Mouse (Mus musculus) kidney, embryonic 14.5 days (tissue): ENCODE data around the gene Olfr1028. TPM values are rescaled to one million over a fixed set of nuclear protein-coding genes. Genes with fewer than 3 reads are reported as not detected.

Source experiments
- ATAC-seq: fragments of 200-750 bp; cut with Nextera tagmentation; 2 replicates; pipeline ENCODE4 v1.8.0; 2017; ENCODE audit warnings: moderate number of reproducible peaks, mild to moderate bottlenecking, moderate TSS enrichment, moderate library complexity; ENCODE audit not compliant: low FRiP score, low TSS enrichment
- H3K27ac ChIP-seq: fragments of 300-500 bp; sonication (generic); 2 replicates; pipeline ENCODE4 v1.5.1; 2014; ENCODE audit warnings: low read depth, mild to moderate bottlenecking, low read length, moderate library complexity, mixed read lengths
- H3K27me3 ChIP-seq: fragments of 300-500 bp; sonication (generic); 2 replicates; pipeline ENCODE4 v1.6.1; 2014; ENCODE audit warnings: mild to moderate bottlenecking, low read length; ENCODE audit not compliant: control insufficient read depth, insufficient read depth
- H3K36me3 ChIP-seq: fragments of 300-500 bp; sonication (generic); 2 replicates; pipeline ENCODE4 v1.6.1; 2014; ENCODE audit warnings: low read length, mixed read lengths; ENCODE audit not compliant: control insufficient read depth, insufficient read depth
- H3K4me1 ChIP-seq: fragments of 300-500 bp; sonication (generic); 2 replicates; pipeline ENCODE4 v1.6.1; 2014; ENCODE audit warnings: low read length, mixed read lengths; ENCODE audit not compliant: control insufficient read depth, insufficient read depth
- H3K4me2 ChIP-seq: fragments of 300-500 bp; sonication (generic); replicated peaks from 2 replicates; pipeline ENCODE4 v1.6.1; 2014; ENCODE audit warnings: low read depth, mild to moderate bottlenecking, low read length
- H3K4me3 ChIP-seq: fragments of 300-500 bp; sonication (generic); 2 replicates; pipeline ENCODE4 v1.5.1; 2014; ENCODE audit warnings: mild to moderate bottlenecking, low read length
- H3K9ac ChIP-seq: fragments of 300-500 bp; sonication (generic); 2 replicates; pipeline ENCODE4 v1.6.1; 2014; ENCODE audit warnings: low read depth, mild to moderate bottlenecking, low read length, moderate library complexity
- H3K9me3 ChIP-seq: fragments of 300-500 bp; sonication (generic); 2 replicates; pipeline ENCODE4 v1.6.1; 2016; ENCODE audit warnings: low read length; ENCODE audit not compliant: control insufficient read depth
- WGBS: fragments of 180-500 bp; shearing (Covaris S2); extraction: QIAGEN DNeasy Blood & Tissue Kit; methylation state at CpG from one replicate; pipeline ENCODE4 v1.1.7; 2014; 5-methylcytosine and 5-hydroxymethylcytosine counted together
- polyA plus RNA-seq: library from polyadenylated mRNA; unstranded; fragments of >200 nt; fragmentation: Nextera tagmentation; extraction: Ambion mirVana; gene quantifications from 2 replicates; pipeline ENCODE4 v1.2.1, GENCODE M21; 2014

Gene Olfr1028
- not detected in 2 replicates for polyA plus RNA-seq

DNA sequence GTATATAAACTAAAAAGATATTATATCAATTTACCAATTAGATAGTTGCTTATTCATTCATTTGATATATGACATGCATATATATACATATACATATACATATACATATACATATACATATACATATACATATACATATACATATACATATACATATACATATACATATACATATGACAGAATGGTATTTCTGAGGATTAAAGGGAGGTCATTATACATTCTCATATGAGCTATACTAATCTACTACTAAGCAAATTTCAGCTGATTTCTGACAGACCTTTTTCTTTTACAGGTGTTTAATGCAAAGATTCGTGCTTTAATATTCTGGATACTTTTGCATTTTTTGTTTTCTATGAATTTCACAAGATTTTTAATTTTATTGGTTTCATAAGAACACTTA is at the start of gene Olfr1028:
Olfr1028 (plus strand) TSS at position 301 of the 400 bp plus-strand sequence.
- H3K27me3 ChIP-seq: no peaks in the 10 kb centered on the region
- H3K27ac ChIP-seq: no peak within 1 kb of the TSS
- H3K36me3 ChIP-seq: no peaks in the 10 kb centered on the region
- H3K4me3 ChIP-seq: no peak within 1 kb of the TSS
- no peak within 1 kb of the TSS for H3K9ac ChIP-seq
- H3K4me1 ChIP-seq: no peaks in the 10 kb centered on the region
- no peaks in the 10 kb centered on the region for H3K9me3 ChIP-seq
- H3K4me2 ChIP-seq: no peak within 1 kb of the TSS
- 81% methylated on average over 1 of the region's 1 CpGs for WGBS
- no peak for ATAC-seq

DNA sequence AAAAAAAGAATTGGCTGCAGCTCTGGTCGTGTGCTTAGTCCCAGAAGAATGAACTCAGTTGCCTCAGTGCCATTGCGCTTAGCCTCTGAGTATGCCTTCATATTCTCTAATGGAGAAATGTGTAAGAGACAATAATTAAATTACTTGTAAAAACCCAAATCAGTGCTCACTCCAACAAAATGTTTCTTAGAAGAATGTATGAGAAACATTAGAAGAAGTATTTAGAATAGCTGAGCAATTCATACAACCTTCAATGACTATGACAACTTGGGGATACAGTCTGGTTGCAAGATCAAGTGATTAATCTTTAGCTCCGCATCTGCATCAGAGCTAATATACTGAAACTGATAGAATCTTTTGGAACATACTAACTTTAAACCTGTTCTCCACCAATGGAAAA is 45.3 kb upstream of the Olfr1028 start, which contains the start of gene Olfr1024:
Olfr1024 (minus strand) TSS at position 101 of the 400 bp plus-strand sequence.
- ATAC-seq: no peak
- no peak within 1 kb of the TSS for H3K4me3 ChIP-seq
- no peak within 1 kb of the TSS for H3K27ac ChIP-seq
- H3K36me3 ChIP-seq: no peaks in the 10 kb centered on the region
- no peaks in the 10 kb centered on the region for H3K4me1 ChIP-seq
- no peak within 1 kb of the TSS for H3K9ac ChIP-seq
- no peak within 1 kb of the TSS for H3K4me2 ChIP-seq
- H3K9me3 ChIP-seq: 0 out of 2 replicates have a peak, but pooled peaks cover 1% of the 10 kb centered on the region
- WGBS: 85% methylated on average over 3 of the region's 3 CpGs
- H3K27me3 ChIP-seq: no peaks in the 10 kb centered on the region

DNA sequence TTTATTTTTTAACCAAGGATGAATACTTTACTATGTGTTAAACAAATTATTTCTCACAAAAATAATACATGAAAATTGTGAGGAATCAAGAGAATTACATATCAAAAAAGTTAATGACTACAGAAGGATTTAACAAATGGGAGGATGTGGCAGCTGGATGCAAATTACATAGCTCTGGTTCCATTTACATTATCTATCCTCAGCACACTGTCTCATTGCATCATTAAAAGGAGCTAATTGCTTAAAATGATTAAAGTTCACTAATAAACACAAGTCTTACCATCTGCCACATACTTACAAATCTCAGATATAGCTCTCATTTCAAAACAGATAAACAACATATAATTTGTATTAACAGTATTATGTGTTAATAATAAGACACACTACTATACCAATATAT is 37.0 kb upstream of the Olfr1028 start:
- no peak for ATAC-seq
- Histone ChIP-seq H3K27me3 (no peaks in the 10 kb centered on the region), H3K36me3 (no peaks in the 10 kb centered on the region), H3K4me1 (no peaks in the 10 kb centered on the region), H3K9ac (no peak overlapping the region), H3K9me3 (no peaks in the 10 kb centered on the region), H3K27ac (no peak overlapping the region), H3K4me2 (no peak overlapping the region), H3K4me3 (no peak overlapping the region)

DNA sequence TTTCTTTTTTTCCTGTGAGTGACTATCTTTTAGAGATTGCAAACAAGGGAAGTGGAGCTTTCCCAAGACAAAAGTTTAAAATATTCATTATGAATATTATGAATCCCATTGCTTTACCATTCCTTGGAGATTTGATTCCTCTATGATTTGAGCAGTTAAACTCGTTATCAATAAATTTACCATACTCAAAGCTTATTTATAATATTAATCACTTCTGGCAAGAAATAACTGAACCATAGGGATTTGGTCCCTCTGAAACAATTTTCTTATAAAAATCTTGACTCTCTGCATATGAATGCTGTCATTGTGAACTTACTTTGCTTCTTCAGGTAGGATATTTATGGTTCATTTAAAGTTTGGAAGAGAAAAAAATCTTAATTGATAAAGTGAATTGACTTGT is 35.3 kb upstream of the Olfr1028 start, which contains the start of gene Olfr1025-ps1:
Olfr1025-ps1 (plus strand) TSS at position 301 of the 400 bp plus-strand sequence.
- ATAC-seq: no peak
- Histone ChIP-seq H3K9me3 (no peaks in the 10 kb centered on the region), H3K4me3 (no peak within 1 kb of the TSS), H3K27me3 (no peaks in the 10 kb centered on the region), H3K27ac (no peak within 1 kb of the TSS), H3K9ac (no peak within 1 kb of the TSS), H3K36me3 (no peaks in the 10 kb centered on the region), H3K4me2 (no peak within 1 kb of the TSS), H3K4me1 (no peaks in the 10 kb centered on the region)
- WGBS: 64% methylated on average over 1 of the region's 1 CpGs

DNA sequence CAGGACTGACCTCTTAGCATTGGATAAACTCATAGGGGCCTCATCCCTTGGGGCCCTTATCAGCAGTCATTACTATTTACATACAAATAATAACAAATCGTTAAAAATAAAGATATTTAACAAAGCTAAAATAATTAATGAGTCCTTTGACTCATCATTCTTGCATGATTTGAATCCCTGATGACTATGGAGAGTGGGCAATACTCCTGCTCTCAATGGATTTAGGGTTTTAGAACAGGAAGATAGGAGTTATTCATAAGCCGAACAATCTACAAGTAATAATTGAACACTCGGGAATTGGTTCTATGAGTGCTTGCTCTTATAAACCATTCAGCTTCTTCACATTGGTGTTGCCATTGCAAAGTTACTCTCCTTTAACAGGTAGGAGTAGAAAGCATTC is 29.0 kb upstream of the Olfr1028 start, which contains the start of gene Olfr1026:
Olfr1026 (plus strand) TSS at position 301 of the 400 bp plus-strand sequence.
- H3K4me3 ChIP-seq: no peak within 1 kb of the TSS
- no peak for ATAC-seq
- WGBS: 92% methylated on average over 3 of the region's 3 CpGs
- H3K9me3 ChIP-seq: no peaks in the 10 kb centered on the region
- H3K36me3 ChIP-seq: no peaks in the 10 kb centered on the region
- no peak within 1 kb of the TSS for H3K4me2 ChIP-seq
- no peak within 1 kb of the TSS for H3K27ac ChIP-seq
- no peaks in the 10 kb centered on the region for H3K4me1 ChIP-seq
- no peak within 1 kb of the TSS for H3K9ac ChIP-seq
- H3K27me3 ChIP-seq: no peaks in the 10 kb centered on the region

DNA sequence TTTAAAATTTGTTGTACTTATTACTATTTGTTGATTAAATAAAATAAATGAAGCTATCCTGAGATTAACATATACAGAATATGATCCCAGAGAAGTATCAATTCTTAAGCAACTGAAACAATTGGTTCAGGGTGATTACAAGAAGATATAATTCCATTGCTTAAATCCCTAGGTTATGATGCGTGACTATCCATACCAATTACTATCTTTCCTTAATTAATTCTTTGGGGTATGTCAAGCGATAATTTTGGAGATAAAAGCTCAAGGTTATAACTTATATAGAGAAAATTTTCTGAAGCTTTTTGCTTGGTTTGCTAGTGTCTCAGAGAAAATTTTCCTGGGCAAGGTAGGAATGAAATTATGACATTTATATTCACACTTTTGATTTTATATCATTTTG is 23.4 kb downstream of the Olfr1028 start, which contains the start of gene Olfr1029:
Olfr1029 (plus strand) TSS at position 301 of the 400 bp plus-strand sequence.
- no peak within 1 kb of the TSS for H3K4me3 ChIP-seq
- no peaks in the 10 kb centered on the region for H3K27me3 ChIP-seq
- 91% methylated on average over 2 of the region's 2 CpGs for WGBS
- no peak for ATAC-seq
- no peaks in the 10 kb centered on the region for H3K4me1 ChIP-seq
- no peak within 1 kb of the TSS for H3K9ac ChIP-seq
- H3K36me3 ChIP-seq: no peaks in the 10 kb centered on the region
- no peaks in the 10 kb centered on the region for H3K9me3 ChIP-seq
- no peak within 1 kb of the TSS for H3K4me2 ChIP-seq
- no peak within 1 kb of the TSS for H3K27ac ChIP-seq

DNA sequence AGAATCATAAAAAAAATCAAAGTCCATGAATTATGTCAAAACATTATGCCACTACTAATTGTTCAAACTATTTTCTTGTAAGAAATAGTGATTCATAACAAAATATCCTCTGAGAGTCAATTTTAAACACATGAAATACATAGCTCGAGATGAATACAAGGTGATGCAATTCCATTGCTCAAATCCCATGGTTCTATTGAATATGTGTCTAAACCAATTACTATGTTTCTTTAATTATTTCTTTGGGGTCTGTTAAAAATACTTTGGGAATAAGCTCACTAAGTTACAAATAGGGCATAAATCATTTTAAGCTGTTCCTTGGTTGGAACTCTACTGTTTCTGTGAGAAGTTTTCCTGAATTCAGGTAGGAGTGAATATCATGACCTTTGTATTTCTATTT is 28.7 kb downstream of the Olfr1028 start, which contains the start of gene Olfr1030:
Olfr1030 (plus strand) TSS at position 301 of the 400 bp plus-strand sequence.
- H3K4me2 ChIP-seq: no peak within 1 kb of the TSS
- H3K4me1 ChIP-seq: no peaks in the 10 kb centered on the region
- H3K4me3 ChIP-seq: no peak within 1 kb of the TSS
- no peak within 1 kb of the TSS for H3K27ac ChIP-seq
- ATAC-seq: no peak
- H3K27me3 ChIP-seq: no peaks in the 10 kb centered on the region
- WGBS: 78% methylated on average over 1 of the region's 1 CpGs
- no peaks in the 10 kb centered on the region for H3K9me3 ChIP-seq
- H3K9ac ChIP-seq: no peak within 1 kb of the TSS
- H3K36me3 ChIP-seq: no peaks in the 10 kb centered on the region

DNA sequence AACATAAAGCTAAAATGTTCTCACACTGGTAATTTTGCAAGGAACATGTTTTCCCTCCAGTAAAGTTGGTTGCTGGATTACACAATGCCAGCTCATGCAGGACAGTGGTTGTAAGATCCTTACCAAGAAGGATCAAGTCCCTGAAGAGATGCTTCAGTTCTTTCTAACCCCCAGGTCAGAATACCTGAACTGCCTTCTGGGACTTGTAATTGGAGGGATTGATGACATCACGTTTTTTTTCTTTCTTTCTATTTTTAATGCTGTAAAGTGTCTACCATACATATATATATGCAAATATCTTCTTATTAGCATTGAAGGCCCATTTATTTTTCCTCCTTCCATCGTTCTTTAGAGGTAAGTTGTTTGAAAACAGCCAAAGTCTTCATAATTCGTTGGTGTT is 39.8 kb downstream of the Olfr1028 start, which contains the start of gene Olfr1031:
Olfr1031 (plus strand) TSS at position 301 of the 400 bp plus-strand sequence.
- Histone ChIP-seq H3K4me1 (no peaks in the 10 kb centered on the region), H3K4me2 (no peak within 1 kb of the TSS), H3K9me3 (no peaks in the 10 kb centered on the region), H3K27me3 (no peaks in the 10 kb centered on the region), H3K9ac (no peak within 1 kb of the TSS), H3K4me3 (no peak within 1 kb of the TSS), H3K36me3 (no peaks in the 10 kb centered on the region), H3K27ac (no peak within 1 kb of the TSS)
- 65% methylated on average over 3 of the region's 3 CpGs for WGBS
- ATAC-seq: no peak
